Mouse (Mus musculus) limb, embryonic 15.5 days (tissue): ENCODE results near the gene Tpte. TPM values are rescaled to one million over a fixed set of nuclear protein-coding genes. Genes with fewer than 3 reads are reported as not detected.

ENCODE experiments used
- ATAC-seq: fragments of 200-750 bp; cut with Nextera tagmentation; 2 replicates; pipeline ENCODE4 v1.8.0; 2017; ENCODE audit warnings: low read depth, moderate TSS enrichment; ENCODE audit not compliant: insufficient number of reproducible peaks, low FRiP score, low TSS enrichment
- H3K27ac ChIP-seq: fragments of 300-500 bp; sonication (generic); 2 replicates; pipeline ENCODE4 v1.5.1; 2015; ENCODE audit warnings: moderate library complexity, mild to moderate bottlenecking, inconsistent platforms
- H3K27me3 ChIP-seq: fragments of 300-500 bp; sonication (generic); 2 replicates; pipeline ENCODE4 v1.6.1; 2015; ENCODE audit warnings: inconsistent platforms
- H3K36me3 ChIP-seq: fragments of 300-500 bp; sonication (generic); 2 replicates; pipeline ENCODE4 v1.6.1; 2015; ENCODE audit warnings: inconsistent platforms
- H3K4me1 ChIP-seq: fragments of 300-500 bp; sonication (generic); 2 replicates; pipeline ENCODE4 v1.6.1; 2015; ENCODE audit warnings: inconsistent platforms
- H3K4me2 ChIP-seq: fragments of 300-500 bp; sonication (generic); 2 replicates; pipeline ENCODE4 v1.6.1; 2015; ENCODE audit warnings: mild to moderate bottlenecking, inconsistent platforms
- H3K4me3 ChIP-seq: fragments of 300-500 bp; sonication (generic); 2 replicates; pipeline ENCODE4 v1.5.1; 2015; ENCODE audit warnings: mild to moderate bottlenecking, inconsistent platforms
- H3K9ac ChIP-seq: fragments of 300-500 bp; sonication (generic); 2 replicates; pipeline ENCODE4 v1.6.1; 2015; ENCODE audit warnings: inconsistent platforms
- H3K9me3 ChIP-seq: fragments of 300-500 bp; sonication (generic); 2 replicates; pipeline ENCODE4 v1.6.1; 2016; ENCODE audit warnings: inconsistent platforms
- WGBS: fragments of 180-500 bp; shearing (Covaris S2); methylation state at CpG from one replicate; pipeline ENCODE4 v1.1.7; 2015; 5-methylcytosine and 5-hydroxymethylcytosine counted together
- polyA plus RNA-seq: library from polyadenylated mRNA; unstranded; fragments of >200 nt; fragmentation: Nextera tagmentation; extraction: Ambion mirVana; gene quantifications from 2 replicates; pipeline ENCODE4 v1.2.1, GENCODE M21; 2015

Gene Tpte
- polyA plus RNA-seq, 1 experiment from 2014 or later, result not detected

DNA sequence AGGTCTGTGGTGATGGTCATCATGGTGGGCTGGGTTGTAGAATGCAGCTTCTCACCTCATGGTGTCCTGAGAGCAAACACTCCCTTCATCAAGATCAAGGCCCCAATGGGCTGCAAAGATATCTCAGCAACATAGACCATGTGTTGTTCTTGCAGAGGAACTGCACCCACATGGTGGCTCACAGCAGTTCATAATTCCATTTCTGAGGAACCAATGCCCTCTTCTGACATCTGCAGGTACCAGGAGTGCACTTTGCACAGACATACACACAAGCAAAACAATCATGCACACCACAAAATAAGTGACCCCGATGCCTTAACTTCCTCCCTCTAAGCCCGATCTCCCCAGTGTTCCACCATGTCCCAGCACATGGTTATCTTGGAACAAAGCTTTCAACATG, 120.0 kb downstream of the Tpte start:
- Histone ChIP-seq H3K4me2 (no peak overlapping the region), H3K27ac (no peak overlapping the region), H3K36me3 (0 out of 2 replicates have a peak, but pooled peaks cover 2% of the 10 kb centered on the region), H3K9ac (no peak overlapping the region), H3K27me3 (no peaks in the 10 kb centered on the region), H3K4me1 (peaks cover 6% of the 10 kb centered on the region), H3K4me3 (no peak overlapping the region), H3K9me3 (no peaks in the 10 kb centered on the region)
- WGBS, result 89% methylated on average over 2 of the region's 2 CpGs
- ATAC-seq, result no peak

- Histone ChIP-seq H3K4me1 (0 out of 2 replicates have a peak, but pooled peaks cover 3% of the 10 kb centered on the region), H3K9me3 (no peaks in the 10 kb centered on the region), H3K4me3 (no peak overlapping the region), H3K36me3 (no peaks in the 10 kb centered on the region), H3K4me2 (no peak overlapping the region), H3K27ac (no peak overlapping the region), H3K9ac (no peak overlapping the region), H3K27me3 (no peaks in the 10 kb centered on the region)
- WGBS, result 73% methylated on average over 6 of the region's 6 CpGs
- no peak for ATAC-seq
These were observed 122.5 kb downstream of the Tpte start for GRCm38 (mm10) chr8:22405733-22406132.

DNA sequence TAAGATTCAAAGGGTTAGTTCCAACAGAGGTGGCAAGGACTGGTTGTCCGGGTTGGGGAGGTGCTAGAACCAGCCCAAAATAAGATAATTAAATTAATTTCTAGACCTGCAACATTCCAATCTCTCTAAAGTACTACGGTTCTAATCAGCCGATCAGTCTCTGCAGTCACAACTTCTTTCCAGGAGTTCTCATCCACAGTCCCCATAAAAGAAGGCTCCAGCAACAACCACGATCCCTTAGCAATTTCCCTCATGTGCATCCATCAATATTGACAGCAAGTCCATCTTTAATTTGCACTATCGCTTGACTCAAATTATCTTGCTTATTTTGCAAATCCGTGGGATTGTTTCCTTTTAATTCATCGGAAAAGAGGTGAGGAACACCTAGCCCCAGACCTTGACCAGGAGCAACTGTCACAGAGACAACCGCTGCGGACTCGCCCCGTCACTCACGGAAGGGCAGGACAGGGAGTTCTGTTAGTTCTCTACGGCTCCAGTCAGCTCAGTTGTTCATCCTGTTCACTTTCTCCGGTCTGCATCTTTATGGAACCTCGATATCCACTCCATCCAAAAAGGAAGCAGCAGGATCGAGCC, 127.5 kb downstream of the Tpte start:
- peak overlapping the region; percentile 86 for H3K4me3 ChIP-seq
- WGBS, result 13% methylated on average over 16 of the region's 16 CpGs
- H3K27ac ChIP-seq, result peak overlapping the region; percentile 47
- no peaks in the 10 kb centered on the region for H3K9me3 ChIP-seq
- H3K36me3 ChIP-seq, result peaks cover 3% of the 10 kb centered on the region
- H3K9ac ChIP-seq, result peak overlapping the region; percentile 95
- H3K4me1 ChIP-seq, result peaks cover 8% of the 10 kb centered on the region; the same call in 1 of the 2 replicates
- no peak; the same call in 1 of the 2 replicates for ATAC-seq
- H3K4me2 ChIP-seq, result peak overlapping the region; percentile 68
- no peaks in the 10 kb centered on the region for H3K27me3 ChIP-seq

GRCm38 (mm10) chr8:22411282-22411702, 128.1 kb downstream of the Tpte start, which contains the start of gene Mrps31:
TSS of gene Mrps31 (plus strand) at chr8:22411361.
- Histone ChIP-seq H3K9me3 (no peaks in the 10 kb centered on the region), H3K4me3 (peak within 1 kb of the TSS; percentile 86), H3K9ac (peak within 1 kb of the TSS; percentile 95), H3K27me3 (no peaks in the 10 kb centered on the region), H3K36me3 (peaks cover 8% of the 10 kb centered on the region), H3K4me2 (peak within 1 kb of the TSS; percentile 68), H3K27ac (peak within 1 kb of the TSS; percentile 80), H3K4me1 (peaks cover 8% of the 10 kb centered on the region; the same call in 1 of the 2 replicates)
- WGBS, result under 1% methylated on average over 25 of the region's 25 CpGs
- peak; percentile 80 for ATAC-seq

DNA sequence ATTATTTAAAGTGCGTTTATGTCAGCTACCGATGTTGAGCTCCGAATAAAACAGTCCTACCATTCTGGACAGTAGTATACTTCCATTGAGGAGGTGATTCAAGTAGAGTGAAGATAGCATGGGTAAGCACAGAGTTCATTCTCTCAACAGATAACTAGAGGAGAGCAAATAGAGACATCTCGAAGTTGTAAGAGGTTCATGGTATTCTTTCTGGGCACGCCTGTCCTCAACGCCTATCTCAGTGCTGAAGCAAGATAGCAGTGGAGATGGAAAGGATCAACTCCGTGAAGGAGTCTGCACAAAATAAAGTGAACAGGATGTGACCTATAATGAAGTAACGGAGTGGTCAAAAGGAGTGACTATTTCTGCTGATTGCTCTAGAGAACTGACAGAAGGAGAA, 128.7 kb downstream of the Tpte start:
- peak overlapping the region; percentile 95 for H3K9ac ChIP-seq
- no peak for ATAC-seq
- peak overlapping the region; percentile 86 for H3K4me3 ChIP-seq
- peak overlapping the region; percentile 80; the same call in 1 of the 2 replicates for H3K27ac ChIP-seq
- no peaks in the 10 kb centered on the region for H3K27me3 ChIP-seq
- WGBS, result 20% methylated on average over 8 of the region's 8 CpGs
- peaks cover 10% of the 10 kb centered on the region for H3K36me3 ChIP-seq
- peak overlapping the region; percentile 68 for H3K4me2 ChIP-seq
- no peaks in the 10 kb centered on the region for H3K9me3 ChIP-seq
- peaks cover 8% of the 10 kb centered on the region; the same call in 1 of the 2 replicates for H3K4me1 ChIP-seq

Other genes with a start within 250 kb of the Tpte start
- 0.27 and 0.29 TPM in 2 replicates for gene Atp7b, start 223.1 kb upstream of the Tpte start, polyA plus RNA-seq
- gene Alg11, start 222.7 kb upstream of the Tpte start, polyA plus RNA-seq, result 32.6 and 35.6 TPM in 2 replicates
- gene Nek5, start 158.4 kb upstream of the Tpte start, polyA plus RNA-seq, result 0.07 and 0.19 TPM in 2 replicates
- gene Nek3, start 117.0 kb upstream of the Tpte start, polyA plus RNA-seq, result 3.3 and 4.1 TPM in 2 replicates
- gene Ckap2, start 97.6 kb upstream of the Tpte start, polyA plus RNA-seq, result 36.5 and 37.1 TPM in 2 replicates
- gene Vps36, start 90.6 kb upstream of the Tpte start, polyA plus RNA-seq, result 35.3 and 39.3 TPM in 2 replicates
- 16.1 and 17.5 TPM in 2 replicates for gene Thsd1, start 56.1 kb upstream of the Tpte start, polyA plus RNA-seq
- gene Slc25a15, start 115.2 kb downstream of the Tpte start, polyA plus RNA-seq, result 18.3 and 19.4 TPM in 2 replicates
- 35.4 and 35.8 TPM in 2 replicates for gene Mrps31, start 127.9 kb downstream of the Tpte start, polyA plus RNA-seq